Mouse (Mus musculus) embryonic fibroblast, embryonic 13.5 days (primary cell): Measurements from ENCODE around the gene Exosc8.

ENCODE experiments used
- CTCF ChIP-seq: IDR thresholded peaks from 2 replicates; pipeline ENCODE4 v1.5.1; 2011; ENCODE audit warnings: mild to moderate bottlenecking, control low read depth, low read length, moderate library complexity, borderline replicate concordance; ENCODE audit not compliant: insufficient read depth
- POLR2A ChIP-seq: IDR thresholded peaks from 2 replicates; pipeline ENCODE4 v1.6.1; 2011; ENCODE audit warnings: low read depth, mild to moderate bottlenecking, control low read depth, low read length, moderate library complexity

- TF ChIP-seq CTCF (no peak), POLR2A (peak; percentile 56)
Observed at GRCm38 (mm10) chr3:54736101-54736927, 1.1 kb upstream of the Exosc8 start.
